Mouse (Mus musculus) C2C12 (cell line): Measurements from ENCODE around the gene Slc26a10. TPM values are rescaled to one million over a fixed set of nuclear protein-coding genes. Genes with fewer than 3 reads are reported as not detected.
"Not testable (repeated sequence)": the region's sequence is repeated elsewhere in the genome, so short reads cannot be mapped to it uniquely, and the experiment has no call there.

Source experiments
- H3K27me3 ChIP-seq: one replicate; pipeline ENCODE4 v1.6.1; 2011; ENCODE audit not compliant: control insufficient read depth, insufficient read depth, insufficient read length
- H3K36me3 ChIP-seq: one replicate; pipeline ENCODE4 v1.6.1; 2011; ENCODE audit not compliant: control insufficient read depth, insufficient read depth
- H3K4me3 ChIP-seq: one replicate; pipeline ENCODE4 v1.5.1; 2011; ENCODE audit warnings: mild to moderate bottlenecking, control low read depth; ENCODE audit not compliant: poor library complexity, insufficient read depth, severe bottlenecking
- H3K79me2 ChIP-seq: one replicate; pipeline ENCODE4 v1.6.1; 2011; ENCODE audit not compliant: control insufficient read depth, insufficient read depth
- H3K79me3 ChIP-seq: one replicate; pipeline ENCODE4 v1.6.1; 2011; ENCODE audit warnings: low read depth, control low read depth
- H3ac ChIP-seq: one replicate; pipeline ENCODE3; 2011; ENCODE audit warnings: low read depth; ENCODE audit not compliant: control insufficient read depth, insufficient read length
- CEBPB ChIP-seq: IDR thresholded peaks from one replicate; pipeline ENCODE4 v1.6.1; 2011; ENCODE audit warnings: low read depth, mild to moderate bottlenecking, control low read depth, moderate library complexity
- CTCF ChIP-seq: IDR thresholded peaks from one replicate; pipeline ENCODE4 v1.5.1; 2011; ENCODE audit not compliant: control insufficient read depth, insufficient read depth, insufficient read length
- FOSL1 ChIP-seq: IDR thresholded peaks from one replicate; pipeline ENCODE4 v1.8.0; 2011; ENCODE audit warnings: mild to moderate bottlenecking, low read length; ENCODE audit not compliant: poor library complexity, insufficient read depth, severe bottlenecking
- MAX ChIP-seq: IDR thresholded peaks from one replicate; pipeline ENCODE4 v1.6.1; 2011; ENCODE audit warnings: mild to moderate bottlenecking, control low read depth
- MYOD1 ChIP-seq: IDR thresholded peaks from one replicate; pipeline ENCODE4 v1.6.1; 2011; ENCODE audit warnings: low read depth; ENCODE audit not compliant: control insufficient read depth, insufficient read length
- MYOG ChIP-seq: IDR thresholded peaks from one replicate; pipeline ENCODE4 v1.6.1; 2011; ENCODE audit not compliant: control insufficient read depth, insufficient read length; ENCODE audit errors: extremely low read depth
- USF1 ChIP-seq: IDR thresholded peaks from one replicate; pipeline ENCODE4 v1.6.1; 2011; ENCODE audit warnings: low read depth, mild to moderate bottlenecking, control low read depth, moderate library complexity
- polyA plus RNA-seq: library from polyadenylated mRNA; unstranded; fragments of >200 nt; fragmentation: generic; extraction: Trizol; gene quantifications from one replicate; pipeline ENCODE4 v1.2.1, GENCODE M21; 2012; ENCODE audit warnings: missing spikeins

Gene Slc26a10
- polyA plus RNA-seq, 1 experiment = 2.9 TPM

- H3K27me3 ChIP-seq = no peaks in the 10 kb centered on the region
- H3K36me3 ChIP-seq = no peaks in the 10 kb centered on the region
- no peaks in the 10 kb centered on the region for H3K79me2 ChIP-seq
- peak overlapping the region; percentile 57 for H3ac ChIP-seq
- H3K79me3 ChIP-seq = no peaks in the 10 kb centered on the region
- H3K4me3 ChIP-seq = peak overlapping the region; percentile 29
- TF ChIP-seq MAX = no peak
- no peak for TF ChIP-seq FOSL1
- TF ChIP-seq CTCF = no peak
- TF ChIP-seq USF1 = no peak
Observed at GRCm38 (mm10) chr10:127165654-127166403, 14.6 kb downstream of the Slc26a10 start.

GRCm38 (mm10) chr10:127165354-127165653 is 15.1 kb downstream of the Slc26a10 start:
- Histone ChIP-seq H3K4me3 (peak overlapping the region; percentile 29), H3K27me3 (no peaks in the 10 kb centered on the region), H3K79me3 (no peaks in the 10 kb centered on the region), H3ac (peak overlapping the region; percentile 57), H3K36me3 (no peaks in the 10 kb centered on the region), H3K79me2 (no peaks in the 10 kb centered on the region)
- TF ChIP-seq MYOD1 (no peak), CEBPB (no peak), USF1 (no peak)

GRCm38 (mm10) chr10:127164631-127165353 is 15.7 kb downstream of the Slc26a10 start, which contains the start of gene B4galnt1:
Gene B4galnt1, plus strand, starts transcription at chr10:127165225.
- Histone ChIP-seq H3K79me3 (no peaks in the 10 kb centered on the region), H3K27me3 (no peaks in the 10 kb centered on the region), H3K36me3 (no peaks in the 10 kb centered on the region), H3ac (peak within 1 kb of the TSS; percentile 57), H3K4me3 (peak within 1 kb of the TSS; percentile 29), H3K79me2 (no peaks in the 10 kb centered on the region)
- TF ChIP-seq CTCF (peak; percentile 98), MYOG (no peak)

- H3K27me3 ChIP-seq = no peaks in the 10 kb centered on the region
Observed at GRCm38 (mm10) chr10:127164190-127164589, 16.3 kb downstream of the Slc26a10 start.

GRCm38 (mm10) chr10:127162771-127163261 is 17.6 kb downstream of the Slc26a10 start:
- H3K79me2 ChIP-seq, H3ac ChIP-seq, H3K36me3 ChIP-seq, H3K4me3 ChIP-seq, H3K79me3 ChIP-seq, H3K27me3 ChIP-seq: not testable (repeated sequence)

More at GRCm38 (mm10) chr10:127164190-127164589, 16.3 kb downstream of the Slc26a10 start:
- Histone ChIP-seq H3K79me3 (no peaks in the 10 kb centered on the region), H3K79me2 (no peaks in the 10 kb centered on the region), H3K36me3 (no peaks in the 10 kb centered on the region), H3ac (no peak overlapping the region), H3K4me3 (no peak overlapping the region)
- TF ChIP-seq USF1 (no peak), CTCF (no peak), MYOD1 (no peak), MYOG (no peak), FOSL1 (no peak), MAX (no peak), CEBPB (no peak)

- no peaks in the 10 kb centered on the region for H3K79me3 ChIP-seq
- H3K27me3 ChIP-seq = no peaks in the 10 kb centered on the region
- no peaks in the 10 kb centered on the region for H3K36me3 ChIP-seq
- no peak overlapping the region for H3ac ChIP-seq
- TF ChIP-seq MYOD1 (no peak), FOSL1 (no peak), USF1 (no peak), MYOG (no peak), CEBPB (no peak), CTCF (no peak), MAX (no peak)
- H3K4me3 ChIP-seq = no peak overlapping the region
- no peaks in the 10 kb centered on the region for H3K79me2 ChIP-seq
Observed at GRCm38 (mm10) chr10:127160728-127161127, 19.7 kb downstream of the Slc26a10 start.
